Mouse (Mus musculus) left cerebral cortex, adult 6 months (tissue): ENCODE data around the gene Camkv. TPM values are rescaled to one million over a fixed set of nuclear protein-coding genes. Genes with fewer than 3 reads are reported as not detected.

ENCODE experiments used
- long read RNA-seq, 2 experiments: library from polyadenylated mRNA; unstranded; transcript quantifications; one replicate each; pipeline ENCODE4 v2.0.0; 2019 to 2020
- polyA plus RNA-seq: library from polyadenylated mRNA; unstranded; fragments of <200 nt; fragmentation: Nextera tagmentation; gene quantifications from 2 replicates; pipeline ENCODE4 v1.2.3, GENCODE M21; 2021

The Camkv gene
- 185 and 236 TPM in 2 replicates for polyA plus RNA-seq
- long read RNA-seq, experiment 1, transcript Camkv-202 (10 exons, 3,253 nt): minor isoform, 96 of 3,532 reads
- long read RNA-seq, experiment 1, transcript Camkv-201 (11 exons, 3,277 nt): major isoform, 2,767 of 3,532 reads
- long read RNA-seq, experiment 1, partial matches to known transcripts: 164 of 3,532 reads
- long read RNA-seq, experiment 1, other reads (novel, unspliced or antisense): 505 of 3,532 reads
- long read RNA-seq, experiment 2, transcript Camkv-201 (11 exons, 3,277 nt): major isoform, 223 of 389 reads
- long read RNA-seq, experiment 2, partial matches to known transcripts: 142 of 389 reads
- long read RNA-seq, experiment 2, other reads (novel, unspliced or antisense): 22 of 389 reads

GRCm38 (mm10) chr9:107935374-107935773 is at the start of gene Camkv:
Camkv (plus strand) TSS chr9:107935674.

GRCm38 (mm10) chr9:107887804-107888266 is 47.6 kb upstream of the Camkv start, which contains the start of gene Mon1a:
Mon1a (plus strand) TSS chr9:107888151.

GRCm38 (mm10) chr9:107906252-107906966 is 29.1 kb upstream of the Camkv start, which contains the start of gene Mst1r:
Mst1r (plus strand) TSS chr9:107906873.

GRCm38 (mm10) chr9:107928169-107928568 is 7.3 kb upstream of the Camkv start, which contains the start of gene Actl11:
Actl11 (plus strand) TSS chr9:107928469.

GRCm38 (mm10) chr9:107949922-107950235 is 14.4 kb downstream of the Camkv start, which contains the start of gene Traip:
Traip (plus strand) TSS chr9:107950136.

DNA sequence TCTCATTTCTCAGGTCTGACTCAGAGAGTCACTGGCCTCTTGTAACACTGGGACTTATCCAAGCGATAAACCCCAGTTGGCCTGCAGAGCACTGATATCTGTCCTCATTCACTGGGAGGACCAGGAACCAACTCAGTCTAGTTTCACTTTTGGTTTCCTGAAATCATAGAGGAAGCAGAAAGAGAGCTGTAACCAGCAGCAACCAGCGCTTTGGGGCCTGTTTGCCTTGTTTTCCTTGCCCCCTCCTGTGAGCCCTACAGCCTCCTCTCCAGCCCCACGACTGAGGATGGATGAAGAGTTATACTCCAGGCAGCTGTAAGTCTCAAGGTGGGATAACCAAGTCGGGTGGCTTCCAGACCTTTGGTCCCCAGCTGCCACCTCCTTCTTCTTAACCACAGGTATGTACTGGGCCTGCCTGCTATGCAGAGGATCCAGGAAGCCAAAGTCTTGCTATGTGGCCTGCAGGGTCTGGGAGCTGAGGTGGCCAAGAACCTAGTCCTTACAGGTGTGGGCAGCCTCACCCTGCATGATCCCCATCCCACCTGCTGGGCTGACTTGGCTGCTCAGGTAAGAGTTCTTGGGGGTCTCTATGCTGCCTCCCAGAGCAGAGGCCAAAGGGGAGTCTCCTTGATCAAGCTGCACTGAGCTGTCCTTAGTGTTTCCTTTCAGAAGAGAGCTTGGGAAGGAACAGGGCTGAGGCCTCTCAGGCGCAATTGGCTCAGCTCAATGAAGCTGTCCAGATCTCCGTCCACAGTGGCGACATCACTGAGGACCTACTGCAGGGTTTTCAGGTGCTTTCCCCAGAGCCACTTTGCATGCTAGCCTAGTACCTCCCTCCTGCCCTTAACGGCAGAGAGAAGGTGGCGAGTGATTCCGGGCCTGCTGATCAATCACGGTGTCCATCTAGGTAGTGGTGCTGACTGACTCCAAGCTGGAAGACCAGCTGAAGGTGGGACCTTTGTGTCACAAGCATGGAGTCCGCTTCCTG is 40.2 kb downstream of the Camkv start, which contains the start of gene Uba7:
Uba7 (plus strand) TSS at position 107 of the 988 bp plus-strand sequence.

DNA sequence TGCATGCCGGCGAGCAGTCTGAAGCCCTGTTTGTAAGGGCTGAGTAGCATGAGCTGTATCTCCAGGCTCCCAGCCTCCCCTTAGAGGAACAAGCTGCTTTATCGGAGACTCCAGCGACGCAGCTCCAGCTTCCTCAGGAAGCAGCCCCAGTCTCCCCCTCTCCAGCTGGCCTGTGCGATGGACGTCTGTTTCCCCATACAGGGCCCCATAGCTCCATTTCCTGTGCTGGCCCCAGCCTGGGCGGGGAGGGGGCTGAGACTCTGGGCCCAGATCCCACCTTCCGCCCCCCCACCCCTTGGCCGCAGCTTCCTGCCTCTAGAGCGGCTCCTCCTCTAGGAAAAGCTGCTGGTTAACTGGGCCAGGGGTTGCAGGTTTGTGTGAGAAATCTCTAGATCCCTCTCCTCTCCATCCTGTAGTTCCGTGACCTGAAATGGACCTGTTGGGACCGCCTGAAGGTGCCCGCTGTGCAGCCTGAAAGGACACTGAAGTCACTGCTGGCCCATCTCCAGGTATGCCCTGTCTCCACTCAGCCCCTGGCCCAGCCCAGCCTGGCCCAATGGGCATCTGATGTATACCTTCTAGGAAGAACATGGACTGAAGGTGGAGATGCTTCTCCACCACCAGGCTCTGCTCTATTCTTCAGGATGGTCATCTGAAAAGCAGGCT is 47.3 kb downstream of the Camkv start, which contains the start of gene Gm20661:
Gm20661 (plus strand) TSS at position 378 of the 666 bp plus-strand sequence.

GRCm38 (mm10) chr9:107985131-107986119 is 50.0 kb downstream of the Camkv start, which contains the start of gene Inka1:
Inka1 (minus strand) TSS chr9:107985879.

DNA sequence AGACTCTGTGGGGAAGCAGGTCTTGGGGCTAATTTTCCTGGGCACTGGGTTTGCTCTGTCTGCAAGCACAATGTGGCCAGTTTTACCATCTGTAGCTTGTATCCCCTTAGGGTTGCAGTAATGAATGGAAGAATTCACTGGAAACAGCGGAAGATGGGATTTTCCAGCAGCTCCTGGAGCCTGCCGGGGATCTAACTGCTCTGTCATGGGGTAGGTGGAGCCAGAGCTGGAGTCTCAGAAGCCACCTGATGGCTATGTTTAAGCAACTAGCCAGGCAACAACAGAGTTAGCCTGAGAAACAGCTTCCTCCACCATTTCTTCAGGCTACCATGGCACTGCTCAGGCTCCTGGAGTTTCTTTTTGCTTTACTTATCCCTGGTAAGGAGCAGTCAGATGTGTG is 56.7 kb downstream of the Camkv start, which contains the start of gene Cdhr4:
Cdhr4 (plus strand) TSS at position 301 of the 400 bp plus-strand sequence.

DNA sequence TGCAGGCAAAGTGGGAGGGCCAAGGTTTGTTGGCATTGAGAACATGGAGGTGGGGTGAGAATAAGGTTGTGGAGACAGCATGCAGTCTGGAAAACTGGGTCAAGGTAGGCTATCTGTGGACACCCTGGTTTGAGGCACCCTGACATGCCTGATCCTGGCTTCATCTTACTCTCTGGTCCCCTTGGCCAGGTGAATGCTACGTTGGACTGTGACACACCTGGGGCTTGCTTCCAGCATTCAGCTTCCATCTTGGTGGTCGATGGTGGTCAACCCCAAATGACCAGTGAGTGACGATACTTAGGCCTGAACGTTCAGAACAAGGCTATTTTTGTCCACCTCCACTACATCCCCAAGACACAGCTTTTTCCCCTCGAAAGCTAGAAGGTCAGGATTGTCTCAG is 60.6 kb downstream of the Camkv start, which contains the start of gene Gm20662:
Gm20662 (plus strand) TSS at position 301 of the 400 bp plus-strand sequence.

Other genes with a start within 250 kb of the Camkv start
- 1.1 and 5.3 TPM in 2 replicates for gene Sema3f, start 225.2 kb upstream of the Camkv start, polyA plus RNA-seq
- 33.3 and 36.9 TPM in 2 replicates for gene Rbm5, start 164.7 kb upstream of the Camkv start, polyA plus RNA-seq
- 16.6 and 21.4 TPM in 2 replicates for gene Rbm6, start 62.4 kb upstream of the Camkv start, polyA plus RNA-seq
- gene Mon1a, start 47.5 kb upstream of the Camkv start, polyA plus RNA-seq: 22.8 and 23.6 TPM in 2 replicates
- 0.36 and 0.51 TPM in 2 replicates for gene Mst1r, start 28.8 kb upstream of the Camkv start, polyA plus RNA-seq
- gene Actl11, start 7.2 kb upstream of the Camkv start, polyA plus RNA-seq: not detected in 2 replicates
- gene Traip, start 14.5 kb downstream of the Camkv start, polyA plus RNA-seq: 2.8 and 3.7 TPM in 2 replicates
- 2.5 and 2.9 TPM in 2 replicates for gene Uba7, start 39.8 kb downstream of the Camkv start, polyA plus RNA-seq
- not detected in 2 replicates for gene Gm20661, start 47.4 kb downstream of the Camkv start, polyA plus RNA-seq
- 3.0 and 3.6 TPM in 2 replicates for gene Inka1, start 50.2 kb downstream of the Camkv start, polyA plus RNA-seq
- 1.6 and 2.5 TPM in 2 replicates for gene Cdhr4, start 56.8 kb downstream of the Camkv start, polyA plus RNA-seq
- gene Gm20662, start 60.7 kb downstream of the Camkv start, polyA plus RNA-seq: 0.90 TPM in 1 of 2 replicates, not detected in the other
- gene Ip6k1, start 66.8 kb downstream of the Camkv start, polyA plus RNA-seq: 25.2 and 60.2 TPM in 2 replicates
- gene Gmppb, start 113.6 kb downstream of the Camkv start, polyA plus RNA-seq: 18.1 and 40.5 TPM in 2 replicates
- 0.34 and 0.49 TPM in 2 replicates for gene Amigo3, start 117.5 kb downstream of the Camkv start, polyA plus RNA-seq
- not detected in 2 replicates for gene Mst1, start 144.8 kb downstream of the Camkv start, polyA plus RNA-seq
- gene Rnf123, start 147.7 kb downstream of the Camkv start, polyA plus RNA-seq: 20.6 and 25.3 TPM in 2 replicates
- 8.8 and 9.9 TPM in 2 replicates for gene Apeh, start 158.9 kb downstream of the Camkv start, polyA plus RNA-seq